Mouse (Mus musculus) heart, postnatal 0 days (tissue): Measurements from ENCODE around the gene Hoxb8. TPM values are rescaled to one million over a fixed set of nuclear protein-coding genes. Genes with fewer than 3 reads are reported as not detected.

ENCODE experiments used
- ATAC-seq: fragments of 200-750 bp; cut with Nextera tagmentation; 2 replicates; pipeline ENCODE4 v1.8.0; 2017; ENCODE audit warnings: low read depth, moderate number of reproducible peaks, moderate library complexity; ENCODE audit not compliant: insufficient read depth
- DNase-seq: peaks from one replicate; pipeline ENCODE4 v3.0.0-alpha.2; 2016; ENCODE audit warnings: low spot score
- H3K27ac ChIP-seq: fragments of 300-500 bp; sonication (generic); 2 replicates; pipeline ENCODE4 v1.5.1; 2014; ENCODE audit warnings: low read depth, mild to moderate bottlenecking
- H3K27me3 ChIP-seq: fragments of 300-500 bp; sonication (generic); 2 replicates; pipeline ENCODE4 v1.6.1; 2014; ENCODE audit warnings: low read length, mixed read lengths; ENCODE audit not compliant: control insufficient read depth, insufficient read depth
- H3K36me3 ChIP-seq: fragments of 300-500 bp; sonication (generic); replicated peaks from 2 replicates; pipeline ENCODE4 v1.6.1; 2014; ENCODE audit warnings: low read length, mixed read lengths; ENCODE audit not compliant: control insufficient read depth, insufficient read depth
- H3K4me1 ChIP-seq: fragments of 300-500 bp; sonication (generic); 2 replicates; pipeline ENCODE4 v1.6.1; 2014; ENCODE audit warnings: antibody characterized with exemption; ENCODE audit not compliant: control insufficient read depth, insufficient read depth
- H3K4me2 ChIP-seq: fragments of 300-500 bp; sonication (generic); 2 replicates; pipeline ENCODE4 v1.6.1; 2014; ENCODE audit warnings: low read depth, mild to moderate bottlenecking, low read length, moderate library complexity
- H3K4me3 ChIP-seq: fragments of 300-500 bp; sonication (generic); 2 replicates; pipeline ENCODE4 v1.5.1; 2014; ENCODE audit warnings: low read depth, low read length
- H3K9ac ChIP-seq: fragments of 300-500 bp; sonication (generic); replicated peaks from 2 replicates; pipeline ENCODE4 v1.6.1; 2014; ENCODE audit warnings: low read depth, low read length, mixed read lengths
- H3K9me3 ChIP-seq: fragments of 300-500 bp; sonication (generic); replicated peaks from 2 replicates; pipeline ENCODE4 v1.6.1; 2016; ENCODE audit warnings: low read length; ENCODE audit not compliant: control insufficient read depth
- CTCF ChIP-seq: IDR thresholded peaks from 2 replicates; pipeline ENCODE4 v1.5.1; 2016; ENCODE audit warnings: antibody characterized with exemption, control low read depth, low read depth
- EP300 ChIP-seq: IDR thresholded peaks from 2 replicates; pipeline ENCODE4 v1.6.1; 2016; ENCODE audit warnings: antibody characterized with exemption, low read depth
- WGBS: fragments of 180-500 bp; shearing (Covaris S2); extraction: QIAGEN DNeasy Blood & Tissue Kit; methylation state at CpG from one replicate; pipeline ENCODE4 v1.1.7; 2014; 5-methylcytosine and 5-hydroxymethylcytosine counted together
- polyA plus RNA-seq: library from polyadenylated mRNA; unstranded; fragments of >200 nt; fragmentation: Nextera tagmentation; extraction: Ambion mirVana; gene quantifications from 2 replicates; pipeline ENCODE4 v1.2.1, GENCODE M21; 2015
- total RNA-seq: library from RNA; depleted of rRNA; stranded (reverse); fragments of >200 nt; gene quantifications from 2 replicates; pipeline ENCODE4 v1.2.3, GENCODE M21; 2014; ENCODE audit warnings: low replicate concordance

Gene Hoxb8
- total and polyA plus RNA-seq, 2 experiments from 2014 or later, result not detected

DNA sequence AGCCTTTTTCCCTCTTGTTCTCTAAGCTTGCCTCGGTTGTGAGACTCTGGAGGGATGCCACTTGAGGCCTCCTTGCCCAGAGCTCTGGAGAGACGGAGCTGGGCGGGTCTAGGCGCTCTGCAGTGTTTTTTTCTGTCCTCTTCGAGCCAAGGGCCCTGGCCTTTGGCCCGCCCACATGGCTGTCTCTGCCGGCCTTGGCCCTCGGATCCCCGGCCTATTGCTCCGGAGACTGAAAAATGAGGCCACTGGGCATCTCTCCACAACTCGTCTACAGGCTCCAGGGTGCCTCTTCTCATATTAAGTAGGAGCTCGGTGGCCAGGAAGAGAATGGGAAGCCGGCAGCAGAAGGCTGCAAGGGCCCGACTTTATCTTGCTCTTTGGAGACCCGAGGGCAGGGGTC is 20.1 kb downstream of the Hoxb8 start:
- Histone ChIP-seq H3K27me3 (peaks cover 100% of the 10 kb centered on the region), H3K27ac (no peak overlapping the region), H3K36me3 (no peaks in the 10 kb centered on the region), H3K4me3 (no peak overlapping the region), H3K9ac (no peak overlapping the region), H3K4me2 (no peak overlapping the region), H3K9me3 (no peaks in the 10 kb centered on the region), H3K4me1 (no peaks in the 10 kb centered on the region)
- ATAC-seq (no peak), DNase-seq (no peak)
- WGBS, result 8% methylated on average over 15 of the region's 15 CpGs
- TF ChIP-seq EP300, result no peak
- TF ChIP-seq CTCF, result no peak

DNA sequence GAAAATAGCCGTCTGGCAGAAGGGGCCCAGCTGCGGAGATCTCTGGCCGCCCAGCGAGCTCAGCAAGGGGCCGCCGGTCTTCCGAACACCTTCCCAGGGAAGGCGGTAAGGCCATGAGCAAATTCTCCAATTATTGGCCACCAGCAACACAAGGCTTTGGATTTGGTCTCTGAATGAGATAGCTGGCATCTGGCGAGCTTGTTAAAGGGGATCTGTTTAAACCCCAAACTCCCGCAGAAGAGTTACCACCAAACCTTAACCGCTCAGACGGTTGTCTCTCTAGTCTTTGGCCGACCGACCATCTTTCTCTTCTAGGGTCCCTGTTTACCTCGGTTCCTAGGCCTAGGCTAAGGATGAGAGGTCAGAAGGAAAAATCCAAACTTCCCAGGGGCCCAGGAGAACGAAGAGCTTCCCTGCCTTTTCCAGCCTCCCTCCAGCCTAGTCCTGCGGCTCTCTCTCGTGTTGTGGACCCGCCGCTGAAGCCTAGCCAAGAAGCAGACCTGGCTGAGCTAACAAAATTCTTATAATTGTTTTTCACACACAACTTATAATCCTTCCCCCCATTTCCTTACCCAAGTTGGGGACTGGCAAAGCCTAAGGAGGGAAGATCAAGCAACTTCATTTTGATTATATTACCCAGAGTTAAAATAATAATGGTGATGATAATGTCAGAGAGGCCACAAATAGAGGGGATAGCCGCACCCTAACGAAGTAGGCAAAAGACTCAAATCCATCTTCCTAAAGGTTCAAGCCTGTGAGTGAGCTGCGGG is 20.9 kb downstream of the Hoxb8 start:
- H3K4me3 ChIP-seq, result no peak overlapping the region
- 14% methylated on average over 23 of the region's 23 CpGs for WGBS

DNA sequence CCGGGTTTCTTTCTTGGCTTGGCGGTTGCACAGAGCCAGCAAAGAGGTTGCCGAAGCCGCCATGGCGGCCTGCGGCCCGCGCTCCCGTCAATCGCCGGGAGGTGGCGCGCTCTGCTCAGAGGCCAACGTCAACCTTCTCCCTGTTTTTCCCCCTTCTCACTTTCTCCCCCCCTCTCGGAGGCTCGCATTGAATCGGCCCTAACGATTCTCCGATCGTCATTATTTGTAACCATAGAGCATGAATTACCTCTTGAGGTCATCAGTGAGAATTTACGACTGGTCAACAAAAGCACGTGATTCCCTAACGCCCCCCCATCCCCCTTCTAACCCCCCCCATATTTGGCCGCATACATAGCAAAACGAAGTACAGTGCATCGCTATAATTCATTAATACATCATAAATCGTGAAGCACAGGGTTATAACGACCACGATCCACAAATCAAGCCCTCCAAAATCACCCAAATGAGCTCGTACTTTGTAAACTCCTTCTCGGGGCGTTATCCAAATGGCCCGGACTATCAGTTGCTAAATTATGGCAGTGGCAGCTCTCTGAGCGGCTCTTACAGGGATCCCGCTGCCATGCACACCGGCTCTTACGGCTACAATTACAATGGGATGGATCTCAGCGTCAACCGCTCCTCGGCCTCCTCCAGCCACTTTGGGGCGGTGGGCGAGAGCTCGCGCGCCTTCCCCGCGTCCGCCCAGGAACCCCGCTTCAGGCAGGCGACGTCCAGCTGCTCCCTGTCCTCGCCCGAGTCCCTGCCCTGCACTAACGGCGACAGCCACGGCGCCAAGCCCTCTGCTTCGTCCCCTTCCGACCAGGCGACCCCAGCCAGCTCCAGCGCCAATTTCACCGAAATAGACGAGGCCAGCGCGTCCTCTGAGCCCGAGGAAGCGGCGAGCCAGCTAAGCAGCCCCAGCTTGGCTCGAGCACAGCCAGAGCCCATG is 21.7 kb downstream of the Hoxb8 start, which contains the start of gene Hoxb5:
Hoxb5 (plus strand) TSS at position 186 of the 949 bp plus-strand sequence.
- Histone ChIP-seq H3K27ac (no peak within 1 kb of the TSS), H3K9ac (no peak within 1 kb of the TSS), H3K9me3 (no peaks in the 10 kb centered on the region), H3K27me3 (peaks cover 100% of the 10 kb centered on the region), H3K4me1 (no peaks in the 10 kb centered on the region), H3K4me2 (peak within 1 kb of the TSS; percentile 41), H3K4me3 (peak within 1 kb of the TSS; percentile 23), H3K36me3 (no peaks in the 10 kb centered on the region)
- 1% methylated on average over 69 of the region's 69 CpGs for WGBS
- ATAC-seq (no peak), DNase-seq (no peak)
- TF ChIP-seq EP300 (no peak), CTCF (peak; percentile 67)

More for the DNA sequence above, 20.9 kb downstream of the Hoxb8 start:
- Histone ChIP-seq H3K4me1 (no peaks in the 10 kb centered on the region), H3K4me2 (no peak overlapping the region), H3K36me3 (no peaks in the 10 kb centered on the region), H3K27me3 (peaks cover 100% of the 10 kb centered on the region), H3K9me3 (no peaks in the 10 kb centered on the region), H3K9ac (no peak overlapping the region), H3K27ac (no peak overlapping the region)
- DNase-seq (no peak), ATAC-seq (no peak)
- TF ChIP-seq CTCF, result no peak
- no peak for TF ChIP-seq EP300

DNA sequence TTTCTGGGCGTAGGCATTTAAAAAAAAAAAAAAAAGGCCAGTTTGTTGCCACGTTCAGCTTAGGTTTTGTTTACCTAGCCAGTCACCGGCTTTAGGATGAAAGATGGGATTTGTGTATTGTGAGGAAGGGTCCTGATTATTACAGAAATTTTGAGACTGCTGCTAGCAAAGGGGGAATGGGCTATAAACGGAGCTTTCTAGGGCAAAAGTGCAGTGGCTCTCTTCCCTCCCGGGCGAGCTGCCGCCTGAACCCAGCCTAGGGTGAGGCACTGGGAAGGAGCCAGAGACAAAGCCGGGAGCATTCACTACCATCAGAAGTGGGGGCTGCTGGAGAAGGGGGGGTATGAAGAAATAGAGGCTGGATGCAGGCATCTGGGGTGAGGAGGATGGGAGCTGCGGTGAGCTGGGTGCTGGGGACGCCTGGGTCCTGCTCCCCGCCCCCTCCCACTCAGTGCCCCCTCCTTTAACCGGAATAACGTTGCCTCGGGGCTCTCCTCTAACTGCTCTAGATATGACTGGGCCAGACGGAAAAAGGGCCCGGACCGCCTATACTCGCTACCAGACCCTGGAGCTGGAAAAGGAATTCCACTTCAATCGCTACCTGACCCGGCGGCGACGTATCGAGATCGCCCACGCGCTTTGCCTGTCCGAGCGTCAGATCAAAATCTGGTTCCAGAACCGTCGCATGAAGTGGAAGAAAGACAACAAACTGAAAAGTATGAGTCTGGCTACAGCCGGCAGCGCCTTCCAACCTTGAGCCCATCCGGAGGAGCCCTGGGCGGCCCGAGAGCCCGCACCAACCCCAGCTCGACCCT is 22.9 kb downstream of the Hoxb8 start:
- Histone ChIP-seq H3K9ac (no peak overlapping the region), H3K27me3 (peaks cover 100% of the 10 kb centered on the region)
- 4% methylated on average over 38 of the region's 38 CpGs for WGBS

More for the DNA sequence above, 22.9 kb downstream of the Hoxb8 start:
- ATAC-seq (no peak), DNase-seq (no peak)
- Histone ChIP-seq H3K9me3 (no peaks in the 10 kb centered on the region), H3K4me3 (peak overlapping the region; percentile 23), H3K4me2 (peak overlapping the region; percentile 41), H3K4me1 (no peaks in the 10 kb centered on the region), H3K36me3 (no peaks in the 10 kb centered on the region), H3K27ac (no peak overlapping the region)
- TF ChIP-seq EP300 (no peak), CTCF (no peak)
